8 mouse cellular contexts compared by ENCODE assay signal in the genomic region with DNA sequence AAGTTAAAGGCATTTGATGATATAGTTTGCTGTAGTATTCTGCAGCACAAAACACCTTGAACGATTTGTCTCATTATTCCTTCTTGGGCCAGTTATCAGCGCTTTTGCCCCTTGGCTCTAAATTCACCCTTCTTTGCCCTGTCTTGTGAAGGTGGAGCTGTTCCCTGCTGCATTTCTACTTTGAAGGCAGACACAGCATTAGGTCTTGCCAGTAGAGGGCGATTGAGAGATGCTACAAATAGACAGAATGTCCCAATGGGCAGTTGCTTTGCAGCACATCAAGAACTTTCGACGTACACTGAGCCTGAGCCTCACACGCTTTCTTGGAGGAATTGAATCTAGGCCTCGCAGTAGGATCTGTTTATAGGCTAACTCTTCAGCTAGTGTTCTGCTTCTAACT.
DNase-seq lines count a peak whose midpoint lies in the region; ATAC-seq and TF ChIP-seq lines count a peak whose summit lies in the region.
"Had no signal": no experiment of that assay in that cellular context is flagged by ENCODE, and none has a peak within 500 bp of the region (broad histone marks: within the 10 kb centered on the region; RNA-seq: fewer than 3 reads in every experiment).

No protein-coding gene starts in this region.

- in situ Hi-C loops in ES-E14 (cut with MboI; ENCODE audit: low sequenced_read_pairs in 2 of 2, unreplicated experiment in 2 of 2): no loop called here

- no peak overlapping the region for H3K27ac ChIP-seq in limb, embryonic 11.5 days (replicated peaks; ENCODE audit: low read depth, low read length)
- no peak overlapping the region for H3K27ac ChIP-seq in limb, embryonic 10.5 days
- no peak overlapping the region for H3K27ac ChIP-seq in ES-E14 (ENCODE audit: insufficient read depth, low read depth, low read length, poor library complexity, severe bottlenecking)
- no peak overlapping the region for H3K27ac ChIP-seq in bone marrow macrophage, adult 2 months (ENCODE audit: insufficient read depth, low read depth, low read length)
- H3K27ac ChIP-seq in small intestine, adult 2 months (ENCODE audit: insufficient read depth, low read depth, low read length): no peak overlapping the region
- H3K27ac ChIP-seq: midbrain, embryonic 12.5 days had no signal

- TF ChIP-seq POLR2A in bone marrow macrophage, adult 2 months (IDR thresholded peaks at IDR 0.05; ENCODE audit: borderline replicate concordance, low read depth, low read length): no peak
- TF ChIP-seq POLR2A in small intestine, adult 2 months (IDR thresholded peaks at IDR 0.05; ENCODE audit: low read depth, low read length): no peak

- no peaks in the 10 kb centered on the region; the same call in 1 of the 2 replicates for H3K9me3 ChIP-seq in limb, embryonic 11.5 days (ENCODE audit: control insufficient read depth, low read length)
- no peaks in the 10 kb centered on the region for H3K9me3 ChIP-seq in limb, embryonic 10.5 days (replicated peaks)
- no peaks in the 10 kb centered on the region for H3K9me3 ChIP-seq in ES-E14 (ENCODE audit: control insufficient read depth, insufficient read depth, low read depth, low read length)
- H3K9me3 ChIP-seq: midbrain, embryonic 12.5 days had no signal

- no peak overlapping the region for H3K4me2 ChIP-seq in limb, embryonic 11.5 days (ENCODE audit: low read depth, severe bottlenecking)
- H3K4me2 ChIP-seq: midbrain, embryonic 12.5 days had no signal

- H3K27me3 ChIP-seq in limb, embryonic 11.5 days (ENCODE audit: control insufficient read depth, insufficient read depth, low read length): no peaks in the 10 kb centered on the region
- H3K27me3 ChIP-seq in limb, embryonic 10.5 days (ENCODE audit: low read depth, poor library complexity, severe bottlenecking): no peaks in the 10 kb centered on the region
- 0 out of 2 replicates have a peak, but pooled peaks cover 4% of the 10 kb centered on the region for H3K27me3 ChIP-seq in small intestine, adult 2 months (ENCODE audit: control insufficient read depth, insufficient read depth, low read length)
- H3K27me3 ChIP-seq: midbrain, embryonic 12.5 days had no signal

- DNase-seq in limb, embryonic 11.5 days (ENCODE audit: low spot score): peak; percentile 57
- DNase-seq in limb, embryonic 10.5 days (ENCODE audit: low spot score): no peak
- peak; percentile 53 for DNase-seq in ES-E14 (ENCODE audit: low read depth, low spot score)
- DNase-seq in forelimb bud, embryonic 11.5 days (ENCODE audit: low read depth, low spot score): peak; percentile 40
- peak; percentile 79 to 88 for DNase-seq in left cerebral cortex, postnatal 25 days (ENCODE audit: low spot score in 2 of 2)

- ATAC-seq in limb, embryonic 11.5 days (ENCODE audit: insufficient number of reproducible peaks, low FRiP score, low TSS enrichment, low read depth): no peak

- H3K4me1 ChIP-seq in limb, embryonic 11.5 days (ENCODE audit: control insufficient read depth, insufficient read depth, low read length): 0 out of 2 replicates have a peak, but pooled peaks cover 4% of the 10 kb centered on the region
- H3K4me1 ChIP-seq in limb, embryonic 10.5 days: peaks cover 11% of the 10 kb centered on the region
- peaks cover 0 to 4% of the 10 kb centered on the region in 2 experiments; a peak in 1 of 4 replicates for H3K4me1 ChIP-seq in ES-E14 (ENCODE audit: control insufficient read depth in 2 of 2, insufficient read depth in 2 of 2, low read length in 2 of 2, poor library complexity in 1 of 2)
- peaks cover 5% of the 10 kb centered on the region; the same call in 1 of the 2 replicates for H3K4me1 ChIP-seq in bone marrow macrophage, adult 2 months (ENCODE audit: control insufficient read depth, insufficient read depth, low read length)
- H3K4me1 ChIP-seq in small intestine, adult 2 months (ENCODE audit: control insufficient read depth, insufficient read depth, insufficient read length, low read length): peaks cover 5% of the 10 kb centered on the region; the same call in 1 of the 2 replicates

- no peak overlapping the region for H3K4me3 ChIP-seq in limb, embryonic 11.5 days (ENCODE audit: low read depth, low read length)
- no peak overlapping the region for H3K4me3 ChIP-seq in limb, embryonic 10.5 days
- H3K4me3 ChIP-seq in ES-E14 (ENCODE audit: insufficient read depth in 1 of 2, low read depth in 1 of 2, low read length in 2 of 2, poor library complexity in 1 of 2, severe bottlenecking in 1 of 2): no peak overlapping the region
- H3K4me3 ChIP-seq in bone marrow macrophage, adult 2 months (ENCODE audit: insufficient read depth, low read length): no peak overlapping the region
- no peak overlapping the region for H3K4me3 ChIP-seq in small intestine, adult 2 months (ENCODE audit: low read depth, low read length)
- H3K4me3 ChIP-seq: midbrain, embryonic 12.5 days had no signal

- intact Hi-C loops in left cerebral cortex, postnatal 25 days (cut with DNase I): no loop called here

- 23% methylated on average over 7 of the region's 7 CpGs for WGBS in limb, embryonic 11.5 days
- WGBS in limb, embryonic 10.5 days: 29% methylated on average over 7 of the region's 7 CpGs
- 12% methylated on average over 7 of the region's 7 CpGs for WGBS in small intestine, adult 2 months

- TF ChIP-seq CTCF in bone marrow macrophage, adult 2 months (IDR thresholded peaks at IDR 0.05; ENCODE audit: low read depth, low read length): 0 out of 2 replicates have a peak, but pooled peaks have one; percentile 15
- TF ChIP-seq CTCF in small intestine, adult 2 months (IDR thresholded peaks at IDR 0.05; ENCODE audit: extremely low read depth, insufficient read length, insufficient replicate concordance, low read depth, low read length): peak; percentile 32; the same call in 1 of the 2 replicates

- H3K9ac ChIP-seq in limb, embryonic 11.5 days (ENCODE audit: low read length): no peak overlapping the region
- no peak overlapping the region for H3K9ac ChIP-seq in ES-E14 (ENCODE audit: insufficient read depth, low read depth, low read length, poor library complexity, severe bottlenecking)
- H3K9ac ChIP-seq: midbrain, embryonic 12.5 days had no signal

- no peaks in the 10 kb centered on the region for H3K36me3 ChIP-seq in limb, embryonic 11.5 days (ENCODE audit: control insufficient read depth, insufficient read depth, low read length)
- no peaks in the 10 kb centered on the region for H3K36me3 ChIP-seq in limb, embryonic 10.5 days
- H3K36me3 ChIP-seq in ES-E14 (ENCODE audit: control insufficient read depth, insufficient read depth, low read length, poor library complexity, severe bottlenecking): no peaks in the 10 kb centered on the region
- no peaks in the 10 kb centered on the region for H3K36me3 ChIP-seq in small intestine, adult 2 months (ENCODE audit: control insufficient read depth, insufficient read depth, low read length)
- H3K36me3 ChIP-seq: midbrain, embryonic 12.5 days had no signal

TF ChIP-seq in ES-E14, 5 proteins besides CTCF, POLR2A, EP300 and RAD21:
- no peak for TF ChIP-seq ZNF384 (IDR thresholded peaks at IDR 0.05; ENCODE audit: low read depth, low read length)
- TF ChIP-seq ZC3H11A (IDR thresholded peaks at IDR 0.05; ENCODE audit: borderline replicate concordance, low read depth, low read length): peak; percentile 49; the same call in 1 of the 2 replicates
